Mouse (Mus musculus) adrenal gland, adult 2 months (tissue): Measurements from ENCODE around the gene Arid5a. TPM values are rescaled to one million over a fixed set of nuclear protein-coding genes. Genes with fewer than 3 reads are reported as not detected.

Experiments
- DNase-seq: peaks from one replicate; pipeline ENCODE4 v3.0.0; 2021
- microRNA-seq, 2 experiments: library from miRNA; unstranded; fragments of <30 nt; microRNA quantifications; one replicate each; pipeline ENCODE4 v1.2.0; 2021
- polyA plus RNA-seq: library from polyadenylated mRNA; depleted of rRNA; stranded (reverse); fragments of >200 nt; gene quantifications from 2 replicates; pipeline ENCODE4 v1.2.3, GENCODE M21; 2012; rRNA removed
- total RNA-seq, 2 experiments: library from RNA; stranded (reverse); gene quantifications; 2 replicates each; pipeline ENCODE4 v1.2.3; 2021

Gene Arid5a
- total and polyA plus RNA-seq, 3 experiments = 5.2 to 5.9 (median 5.3) TPM

GRCm38 (mm10) chr1:36325900-36326321 is 18.4 kb downstream of the Arid5a start:
- peak; percentile 79 for DNase-seq

DNA sequence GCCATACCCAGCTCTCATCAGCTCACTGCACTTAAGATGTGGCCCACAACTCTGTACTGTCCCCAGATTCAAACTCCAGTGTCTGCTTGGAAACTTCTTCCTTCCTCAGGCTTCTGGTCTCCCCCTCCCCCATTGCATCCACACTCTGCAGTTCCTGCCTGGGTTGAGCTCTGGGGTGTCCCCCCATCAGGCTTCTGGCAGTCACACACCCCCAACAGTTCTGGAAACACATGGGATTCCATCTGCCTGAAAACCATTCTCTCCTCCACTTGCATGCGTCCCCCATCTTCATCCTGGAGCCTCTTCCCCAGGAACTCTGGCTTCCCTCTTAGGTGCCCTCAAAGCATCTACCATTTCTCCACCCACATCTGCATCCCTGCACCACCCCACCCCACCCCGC is 19.3 kb downstream of the Arid5a start:
- DNase-seq = no peak

- DNase-seq = no peak
Measured at GRCm38 (mm10) chr1:36331743-36332142, 24.2 kb downstream of the Arid5a start.

DNA sequence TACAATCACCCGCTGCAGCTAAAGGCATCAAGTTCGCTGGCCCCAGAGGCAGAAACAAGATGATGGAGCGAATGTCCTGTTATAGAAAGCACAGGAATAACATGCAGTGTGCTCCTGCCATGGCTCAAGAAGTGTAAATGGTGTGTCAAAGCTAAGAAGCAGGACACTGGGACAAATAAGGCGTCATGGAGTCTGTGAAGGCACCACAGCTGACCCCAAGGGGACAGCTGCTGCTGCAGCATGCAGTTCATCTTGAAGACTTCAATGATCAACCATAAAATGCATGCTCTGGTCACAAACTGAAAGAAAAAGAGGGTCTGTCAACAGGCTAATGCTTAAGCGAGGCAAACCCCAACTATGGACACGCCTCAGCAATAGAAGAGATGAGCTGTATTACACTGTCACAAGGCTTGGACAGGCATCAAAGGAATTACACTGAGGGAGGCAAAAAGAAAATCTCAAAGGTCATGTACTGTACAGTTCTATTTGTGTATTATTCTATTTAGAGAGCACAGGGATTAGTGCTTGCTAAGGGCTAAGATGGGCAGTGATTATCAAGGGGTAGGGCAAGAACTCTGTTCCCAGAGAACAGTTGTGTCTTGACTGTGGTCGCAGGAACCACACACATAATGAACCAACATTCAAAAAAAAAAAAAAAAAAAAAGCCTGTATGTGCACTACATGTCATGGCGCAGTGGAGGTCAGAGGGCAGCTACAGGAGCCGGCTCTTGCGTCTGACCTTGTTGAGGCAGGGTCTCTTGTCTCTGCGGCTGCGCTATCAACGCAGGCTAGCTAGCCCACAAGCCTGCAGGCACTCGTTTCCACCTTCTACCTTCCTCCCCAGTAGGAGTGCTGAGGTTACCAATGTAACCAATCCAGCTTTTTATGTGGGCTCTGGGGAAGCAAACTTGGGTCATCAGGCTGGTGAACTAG is 25.7 kb downstream of the Arid5a start:
- no peak for DNase-seq

DNA sequence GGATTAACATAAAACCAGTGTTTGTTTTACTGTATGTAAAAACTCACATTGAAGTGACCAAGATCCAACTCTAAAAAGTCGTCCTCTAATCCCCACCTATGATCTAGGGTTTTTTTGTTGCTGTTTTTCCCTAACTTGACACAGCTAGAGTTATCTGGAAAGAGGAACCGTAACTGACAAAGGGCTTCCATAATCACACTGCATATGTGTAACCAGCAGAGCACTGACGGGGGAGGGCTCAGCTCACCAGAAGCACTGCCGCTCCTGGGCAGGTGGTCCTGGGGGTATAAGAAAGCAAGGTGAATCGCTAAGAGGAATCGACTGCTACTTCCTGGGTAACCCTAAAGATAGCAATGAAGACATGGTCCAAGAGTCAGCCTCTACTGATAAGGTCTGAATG is 35.0 kb downstream of the Arid5a start:
- DNase-seq = no peak

GRCm38 (mm10) chr1:36352351-36352750 is 44.8 kb downstream of the Arid5a start:
- DNase-seq = no peak

- DNase-seq = no peak
Measured at GRCm38 (mm10) chr1:36356955-36357695, 49.6 kb downstream of the Arid5a start.

DNA sequence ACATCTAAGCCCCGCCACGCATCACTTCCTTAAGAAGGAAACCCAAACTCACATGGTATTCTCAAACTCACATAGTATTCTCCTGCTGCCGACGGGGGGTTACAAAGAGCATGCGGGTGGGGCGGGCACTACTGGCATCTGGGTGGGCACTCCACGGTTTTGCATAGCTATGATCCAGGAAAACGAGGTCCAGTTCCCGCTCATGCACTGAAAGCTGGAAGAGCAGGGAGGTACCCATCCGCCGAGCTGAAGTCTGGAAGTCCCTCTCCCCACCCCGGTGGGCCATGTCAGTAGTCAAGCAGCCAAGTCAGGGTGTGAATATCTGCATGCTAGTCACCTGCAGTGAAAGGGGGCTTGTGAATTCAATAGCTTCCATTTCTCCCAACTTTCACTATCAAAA is 60.2 kb downstream of the Arid5a start:
- DNase-seq = peak; percentile 19

- peak; percentile 91 for DNase-seq
Measured at GRCm38 (mm10) chr1:36368112-36368968, 60.8 kb downstream of the Arid5a start.

GRCm38 (mm10) chr1:36368969-36369645 is 61.6 kb downstream of the Arid5a start, which contains the start of gene Kansl3:
Gene Kansl3, minus strand, starts transcription at chr1:36369181.
- DNase-seq = peak; percentile 94

DNA sequence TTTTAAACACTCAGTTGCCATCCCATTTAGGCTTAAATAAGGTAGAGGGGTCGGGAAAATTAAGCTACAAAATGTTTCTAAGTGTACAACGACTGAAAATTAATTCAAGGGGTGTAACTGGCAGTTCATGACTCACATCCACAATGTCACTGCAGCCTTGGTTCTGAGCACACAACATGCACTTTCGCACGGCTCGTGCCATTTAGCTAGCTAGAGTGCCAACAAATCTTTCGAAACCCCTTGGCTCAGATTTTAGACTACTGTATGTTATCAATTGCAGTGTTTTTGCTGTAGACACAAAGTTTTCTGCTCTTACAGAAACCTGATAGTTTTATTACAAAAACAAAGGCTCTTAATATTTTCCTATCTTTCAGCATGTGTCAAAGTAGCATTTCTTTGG is 63.4 kb downstream of the Arid5a start:
- DNase-seq = peak; percentile 79

- no peak for DNase-seq
Measured at GRCm38 (mm10) chr1:36371934-36372845, 64.7 kb downstream of the Arid5a start, which contains the start of gene Fer1l5. Gene Fer1l5, plus strand, starts transcription at chr1:36372291.

Small RNA genes within 50 kb of the gene (microRNA-seq; reads per million reads assigned to microRNA genes)
- gene Mir6898 = 0.22 to 0.41 reads per million in 2 experiments

Other genes starting within 250 kb of the Arid5a start
- gene Hs6st1, start 239.3 kb upstream of the Arid5a start, total RNA-seq = 100 to 1,000 TPM in 1 of 2 experiments, 10 to 100 TPM in 1; 75.1 to 135 TPM
- 153 and 231 TPM in 2 replicates for gene Hs6st1, start 239.3 kb upstream of the Arid5a start, polyA plus RNA-seq
- 10 to 100 TPM; 39.4 to 48.5 TPM for gene Uggt1, start 63.0 kb upstream of the Arid5a start, total RNA-seq
- 7.6 and 9.9 TPM in 2 replicates for gene Uggt1, start 63.0 kb upstream of the Arid5a start, polyA plus RNA-seq
- 1 to 10 TPM; 4.3 to 9.5 TPM for gene Neurl3, start 33.1 kb upstream of the Arid5a start, total RNA-seq
- 6.3 and 7.6 TPM in 2 replicates for gene Neurl3, start 33.1 kb upstream of the Arid5a start, polyA plus RNA-seq
- 100 to 1,000 TPM; 101 to 109 TPM for gene Kansl3, start 61.4 kb downstream of the Arid5a start, total RNA-seq
- 60.7 and 68.8 TPM in 2 replicates for gene Kansl3, start 61.4 kb downstream of the Arid5a start, polyA plus RNA-seq
- under 1 TPM in 1 of 2 experiments, not detected in 1; 0.17 TPM for gene Fer1l5, start 64.6 kb downstream of the Arid5a start, total RNA-seq
- 0.02 TPM in 2 replicates for gene Fer1l5, start 64.6 kb downstream of the Arid5a start, polyA plus RNA-seq
- 10 to 100 TPM; 50.5 to 54.5 TPM for gene Lman2l, start 137.5 kb downstream of the Arid5a start, total RNA-seq
- gene Lman2l, start 137.5 kb downstream of the Arid5a start, polyA plus RNA-seq = 13.7 and 15.0 TPM in 2 replicates
- gene Cnnm4, start 163.9 kb downstream of the Arid5a start, total RNA-seq = 1 to 10 TPM; 4.6 to 5.3 TPM
- gene Cnnm4, start 163.9 kb downstream of the Arid5a start, polyA plus RNA-seq = 2.6 and 3.3 TPM in 2 replicates
- gene Cnnm3, start 204.1 kb downstream of the Arid5a start, total RNA-seq = 10 to 100 TPM; 25.9 to 32.0 TPM
- gene Cnnm3, start 204.1 kb downstream of the Arid5a start, polyA plus RNA-seq = 53.9 and 70.6 TPM in 2 replicates
- gene Ankrd23, start 229.2 kb downstream of the Arid5a start, total RNA-seq = 10 to 100 TPM in 1 of 2 experiments, 1 to 10 TPM in 1; 6.9 to 11.2 TPM
- 16.5 and 19.9 TPM in 2 replicates for gene Ankrd23, start 229.2 kb downstream of the Arid5a start, polyA plus RNA-seq
- not detected for gene Gm42417, start 231.7 kb downstream of the Arid5a start, total RNA-seq
- not detected in 2 replicates for gene Gm42417, start 231.7 kb downstream of the Arid5a start, polyA plus RNA-seq
- gene Ankrd39, start 239.7 kb downstream of the Arid5a start, total RNA-seq = 10 to 100 TPM; 11.1 to 14.5 TPM
- gene Ankrd39, start 239.7 kb downstream of the Arid5a start, polyA plus RNA-seq = 24.4 and 41.9 TPM in 2 replicates